Mouse (Mus musculus) kidney, adult 2 months (tissue): Measurements from ENCODE around the gene Numb. TPM values are rescaled to one million over a fixed set of nuclear protein-coding genes. Genes with fewer than 3 reads are reported as not detected.
"Not testable (repeated sequence)": the region's sequence is repeated elsewhere in the genome, so short reads cannot be mapped to it uniquely, and the experiment has no call there.

Experiments
- DNase-seq: peaks from one replicate; pipeline ENCODE4 v3.0.0; 2021
- H3K27ac ChIP-seq: fragments of 200-500 bp; 2 replicates; pipeline ENCODE4 v1.5.1; 2012; ENCODE audit warnings: low read depth, low read length, control low read depth, inconsistent platforms; ENCODE audit not compliant: insufficient read depth
- H3K27me3 ChIP-seq: fragments of 200-500 bp; replicated peaks from 2 replicates; pipeline ENCODE4 v1.6.1; 2012; ENCODE audit warnings: mild to moderate bottlenecking, moderate library complexity, low read length, inconsistent platforms; ENCODE audit not compliant: control insufficient read depth, insufficient read depth
- H3K36me3 ChIP-seq: fragments of 200-500 bp; 2 replicates; pipeline ENCODE4 v1.6.1; 2012; ENCODE audit warnings: mild to moderate bottlenecking, moderate library complexity, low read length, inconsistent platforms; ENCODE audit not compliant: control insufficient read depth, insufficient read depth
- H3K4me1 ChIP-seq: fragments of 200-500 bp; 2 replicates; pipeline ENCODE4 v1.6.1; 2011; ENCODE audit warnings: low read length; ENCODE audit not compliant: control insufficient read depth, insufficient read depth
- H3K4me3 ChIP-seq: fragments of 200-500 bp; 2 replicates; pipeline ENCODE4 v1.5.1; 2011; ENCODE audit warnings: mild to moderate bottlenecking, low read depth, low read length, control low read depth; ENCODE audit not compliant: insufficient read depth
- CTCF ChIP-seq: fragments of 200-500 bp; conservative IDR thresholded peaks from 2 replicates; pipeline ENCODE4 v1.5.1; 2011; ENCODE audit warnings: low read depth, mild to moderate bottlenecking, control low read depth, low read length, moderate library complexity, mixed read lengths; ENCODE audit not compliant: insufficient read depth, insufficient read length
- POLR2A ChIP-seq: fragments of 200-500 bp; IDR thresholded peaks from one replicate; pipeline ENCODE4 v1.6.1; 2011; ENCODE audit warnings: low read depth, low read length, control low read depth
- WGBS: fragments of 180-500 bp; shearing (Covaris S2); methylation state at CpG from one replicate; pipeline ENCODE4 v1.1.7; 2018; 5-methylcytosine and 5-hydroxymethylcytosine counted together
- polyA plus RNA-seq: library from polyadenylated mRNA; depleted of rRNA; stranded (reverse); fragments of >200 nt; gene quantifications from 2 replicates; pipeline ENCODE4 v1.2.3, GENCODE M21; 2012

Numb gene
- polyA plus RNA-seq, 1 experiment = 63.7 TPM

DNA sequence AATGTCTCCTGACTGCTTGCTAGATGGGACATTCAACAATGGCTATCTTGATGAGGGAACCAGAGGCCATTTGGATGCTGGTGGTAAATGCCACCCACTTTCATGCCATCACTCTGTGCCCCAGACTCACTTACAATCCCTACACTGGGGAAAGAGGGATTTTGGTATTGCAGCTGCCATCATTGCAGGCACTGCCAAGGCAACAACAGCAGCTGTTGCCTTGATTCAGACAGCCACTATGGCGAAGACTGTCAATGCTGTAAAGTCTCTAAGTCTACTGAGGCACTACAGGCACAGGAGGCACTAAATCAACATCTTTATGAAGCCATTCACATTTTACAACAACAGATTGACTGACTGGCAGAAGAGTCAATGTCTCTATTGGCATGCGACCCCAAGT is 30.5 kb downstream of the Numb start:
- H3K27me3 ChIP-seq = no peaks in the 10 kb centered on the region
- WGBS = 96% methylated on average over 2 of the region's 2 CpGs
- DNase-seq = no peak
- H3K36me3 ChIP-seq = no peaks in the 10 kb centered on the region
- H3K4me1 ChIP-seq = peaks cover 3% of the 10 kb centered on the region
- no peak overlapping the region for H3K27ac ChIP-seq
- no peak overlapping the region for H3K4me3 ChIP-seq
- TF ChIP-seq POLR2A (no peak), CTCF (no peak)

DNA sequence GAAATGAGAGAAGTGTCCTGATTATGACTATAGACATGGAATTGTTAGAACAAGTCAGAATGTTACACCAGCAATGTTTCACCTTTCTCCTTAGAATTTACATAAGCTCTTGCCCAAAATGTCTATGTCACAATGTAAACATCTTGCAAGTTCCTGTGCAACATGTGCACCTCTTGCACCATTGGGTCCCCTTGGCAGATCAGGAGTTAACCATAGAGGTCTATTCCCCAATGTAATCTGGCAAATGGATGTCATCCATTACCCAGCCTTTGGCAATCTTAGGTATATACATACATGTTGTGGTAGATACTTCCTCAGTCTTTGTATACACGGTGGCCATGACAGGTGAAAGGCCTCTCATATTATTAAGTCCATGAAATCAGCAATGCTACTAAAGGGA is 32.6 kb downstream of the Numb start:
- Histone ChIP-seq H3K36me3 (no peaks in the 10 kb centered on the region), H3K27me3 (no peaks in the 10 kb centered on the region), H3K4me1 (peaks cover 12% of the 10 kb centered on the region), H3K4me3 (no peak overlapping the region), H3K27ac (no peak overlapping the region)
- no peak for TF ChIP-seq CTCF
- no peak for TF ChIP-seq POLR2A
- 93% methylated on average over 1 of the region's 1 CpGs for WGBS
- no peak for DNase-seq

DNA sequence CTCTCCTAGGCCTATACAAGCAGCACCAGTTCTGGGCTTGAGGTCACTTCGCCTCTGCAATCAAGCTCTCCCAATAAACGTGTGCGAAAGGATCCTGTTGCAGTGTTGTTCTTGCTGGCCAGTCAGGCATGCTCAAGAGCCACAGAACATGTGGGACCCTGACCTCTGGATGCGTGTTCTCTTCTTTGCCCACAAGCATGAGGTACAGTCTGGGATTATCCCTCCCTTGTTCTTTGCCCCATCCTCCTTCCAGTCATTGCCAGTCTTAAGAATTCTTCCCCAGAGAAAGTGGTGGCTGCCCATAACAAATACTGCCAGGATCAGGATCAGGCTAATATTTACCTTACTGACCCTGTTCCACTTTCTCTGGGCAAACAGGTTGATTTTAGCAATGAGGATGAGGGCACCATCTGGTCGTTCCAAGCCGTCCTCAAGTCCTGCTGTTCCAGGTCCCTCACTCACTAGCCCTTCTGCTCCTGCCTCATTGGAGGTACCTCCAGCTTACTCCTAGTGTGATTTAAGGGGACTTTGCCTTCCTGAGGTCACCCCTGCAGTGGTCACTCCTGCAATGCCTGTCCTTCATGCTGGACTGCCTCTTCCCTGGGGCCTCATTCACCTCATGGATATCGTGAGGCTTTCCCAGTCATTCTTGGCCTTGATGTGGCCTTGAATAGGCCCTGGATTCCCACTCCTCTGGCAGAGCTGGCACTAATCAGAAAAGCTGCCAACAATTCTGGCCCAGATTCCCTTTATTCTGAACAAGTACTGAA is 36.0 kb downstream of the Numb start:
- WGBS = 37% methylated on average over 7 of the region's 7 CpGs

DNA sequence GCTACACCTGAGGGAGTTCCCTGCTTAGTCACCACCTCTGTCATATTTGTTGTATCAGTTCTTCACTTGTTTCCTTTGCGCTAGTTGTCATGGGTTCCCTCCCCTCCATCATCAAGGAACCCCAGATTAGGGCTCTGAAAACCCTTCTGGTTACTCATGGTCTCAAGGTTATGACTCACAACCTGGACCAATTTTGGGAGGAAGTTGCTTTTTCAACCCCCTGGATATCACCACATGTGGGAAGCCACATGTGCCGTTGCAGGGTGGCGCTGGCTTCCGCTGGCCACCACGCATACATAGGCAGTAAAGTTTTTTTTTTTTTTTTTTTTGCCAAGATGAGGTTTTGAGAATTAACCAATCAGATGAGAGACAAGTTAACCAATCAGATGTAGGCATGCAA is 36.7 kb downstream of the Numb start:
- WGBS = 96% methylated on average over 5 of the region's 5 CpGs
- H3K27me3 ChIP-seq, H3K36me3 ChIP-seq, H3K4me3 ChIP-seq, H3K27ac ChIP-seq, DNase-seq: not testable (repeated sequence)
- H3K4me1 ChIP-seq = peaks cover 12% of the 10 kb centered on the region

More for the DNA sequence above, 36.0 kb downstream of the Numb start:
- Histone ChIP-seq H3K4me3 (no peak overlapping the region), H3K27ac (peak overlapping the region; percentile 69), H3K4me1 (peaks cover 12% of the 10 kb centered on the region), H3K27me3 (no peaks in the 10 kb centered on the region), H3K36me3 (no peaks in the 10 kb centered on the region)
- DNase-seq = peak; percentile 67
- TF ChIP-seq CTCF (no peak), POLR2A (no peak)

DNA sequence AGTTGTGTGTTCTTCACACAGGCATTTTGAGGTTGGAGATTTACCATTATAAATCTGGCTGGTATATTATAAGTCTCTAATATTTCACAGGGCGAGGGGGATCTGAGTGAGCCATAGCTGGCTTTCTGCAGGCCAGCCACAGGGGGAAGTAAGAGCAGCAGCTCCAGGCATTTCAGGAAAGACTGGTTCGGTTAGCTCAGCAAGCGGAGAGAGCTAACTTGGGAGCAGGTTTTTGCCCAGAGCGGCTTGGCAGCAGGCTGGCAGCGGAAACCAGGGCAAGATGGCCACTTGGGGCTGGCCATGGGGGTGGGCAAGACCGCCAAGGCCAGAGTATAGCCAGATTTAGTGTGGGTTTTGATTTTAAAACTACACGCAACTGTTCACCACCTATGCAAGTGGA is 39.2 kb downstream of the Numb start:
- Histone ChIP-seq H3K27ac (no peak overlapping the region), H3K4me1 (peaks cover 12% of the 10 kb centered on the region), H3K4me3 (no peak overlapping the region), H3K27me3 (no peaks in the 10 kb centered on the region), H3K36me3 (no peaks in the 10 kb centered on the region)
- TF ChIP-seq POLR2A (no peak), CTCF (no peak)
- WGBS = 71% methylated on average over 7 of the region's 7 CpGs
- DNase-seq = peak; percentile 32

DNA sequence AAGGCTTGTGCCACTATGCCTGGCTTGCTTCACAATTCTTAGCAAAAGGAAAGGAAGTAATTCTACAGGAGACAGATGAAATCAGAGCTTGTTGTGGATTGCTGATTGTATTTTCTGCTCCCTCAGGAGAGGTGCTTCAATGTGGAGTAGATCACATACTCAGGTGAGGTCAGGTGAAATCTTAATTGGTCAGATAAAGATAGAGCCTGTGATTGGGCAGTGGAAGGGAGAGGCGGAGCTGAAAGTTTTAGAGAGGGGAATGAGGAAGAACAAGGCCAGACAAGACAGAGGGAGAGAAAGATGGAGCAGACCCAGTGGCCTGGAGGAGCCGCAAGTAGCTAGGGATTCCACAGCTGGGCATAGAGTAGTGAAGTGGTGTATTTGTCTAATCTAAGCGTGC is 39.6 kb downstream of the Numb start:
- no peaks in the 10 kb centered on the region for H3K27me3 ChIP-seq
- no peaks in the 10 kb centered on the region for H3K36me3 ChIP-seq
- H3K4me3 ChIP-seq = no peak overlapping the region
- H3K4me1 ChIP-seq = peaks cover 10% of the 10 kb centered on the region
- WGBS = 93% methylated on average over 3 of the region's 3 CpGs
- no peak for TF ChIP-seq CTCF
- TF ChIP-seq POLR2A = no peak
- H3K27ac ChIP-seq = no peak overlapping the region
- no peak for DNase-seq

DNA sequence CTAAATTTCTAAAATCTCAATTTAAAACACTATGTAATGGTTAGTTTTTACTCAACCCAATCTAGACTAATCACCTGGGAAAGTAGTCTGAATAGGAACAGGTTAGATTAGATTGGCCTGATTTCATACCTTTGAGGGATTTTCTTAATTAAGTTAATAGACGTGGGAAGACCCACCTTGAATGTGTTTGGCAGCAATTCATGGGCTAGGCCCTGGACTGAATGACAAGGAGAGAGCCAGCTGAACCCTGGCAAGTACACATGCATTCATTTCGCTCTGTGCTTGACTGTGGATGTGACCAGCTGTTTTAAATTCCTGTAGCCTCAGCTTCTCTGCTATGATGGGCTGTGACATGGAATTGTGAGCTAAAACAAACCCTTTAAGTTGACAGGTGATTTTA is 40.8 kb downstream of the Numb start:
- peaks cover 9% of the 10 kb centered on the region for H3K4me1 ChIP-seq
- H3K27ac ChIP-seq = no peak overlapping the region
- no peak overlapping the region for H3K4me3 ChIP-seq
- WGBS = 30% methylated on average over 2 of the region's 2 CpGs
- TF ChIP-seq POLR2A (no peak), CTCF (no peak)
- no peak for DNase-seq
- H3K27me3 ChIP-seq = no peaks in the 10 kb centered on the region
- H3K36me3 ChIP-seq = no peaks in the 10 kb centered on the region

DNA sequence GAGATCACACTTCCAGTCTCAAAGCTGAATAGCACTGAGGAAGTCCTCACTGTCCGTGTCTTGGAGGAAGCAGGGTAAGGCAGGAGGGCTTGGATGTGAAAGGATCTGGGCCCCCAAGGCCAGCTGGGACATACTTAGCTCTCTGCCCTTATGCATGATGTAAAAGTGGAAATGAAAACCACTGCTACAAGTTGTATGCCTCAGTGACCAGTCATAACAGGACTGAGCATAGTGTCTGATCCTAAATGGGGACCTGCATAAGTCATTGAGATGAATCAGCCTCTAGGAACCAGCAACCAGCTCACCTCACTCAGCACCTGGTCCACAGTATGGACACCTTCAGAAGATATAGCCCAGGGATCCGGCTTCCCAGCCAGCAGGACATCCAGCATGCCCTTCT is 46.6 kb downstream of the Numb start:
- peaks cover 3% of the 10 kb centered on the region; the same call in 1 of the 2 replicates for H3K4me1 ChIP-seq
- WGBS = 86% methylated on average over 2 of the region's 2 CpGs
- no peak overlapping the region for H3K27ac ChIP-seq
- H3K27me3 ChIP-seq = no peaks in the 10 kb centered on the region
- no peaks in the 10 kb centered on the region for H3K36me3 ChIP-seq
- H3K4me3 ChIP-seq = no peak overlapping the region
- DNase-seq = no peak
- TF ChIP-seq CTCF = no peak
- TF ChIP-seq POLR2A = no peak
